Mouse (Mus musculus): Measurements from ENCODE around the gene Agap1. TPM values are rescaled to one million over a fixed set of nuclear protein-coding genes. Genes with fewer than 3 reads are reported as not detected.

The Agap1 gene
- total RNA-seq, 2 experiments from 2014 or later = 28.3 to 32.3 TPM

DNA sequence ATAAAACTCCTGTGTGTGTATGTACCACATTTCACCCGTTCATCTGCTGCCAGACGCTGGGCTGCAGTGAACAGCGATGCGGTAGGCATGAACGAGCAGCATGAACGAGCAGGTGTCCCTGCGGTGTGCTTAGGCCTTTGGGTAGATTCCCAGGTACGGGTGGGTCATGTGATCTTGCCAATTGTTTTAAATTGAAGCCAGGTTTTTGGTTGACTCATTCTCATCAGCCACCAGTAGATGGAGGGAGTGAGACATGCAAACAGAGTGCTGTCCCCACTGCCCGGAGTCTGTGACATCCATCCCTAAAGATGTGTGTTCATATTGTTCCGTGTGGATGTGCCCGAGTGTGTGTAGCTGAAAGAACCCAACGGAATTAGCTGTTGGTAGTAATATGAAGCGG, 71.2 kb downstream of the Agap1 start:
- DNase-seq = no peak
- intact Hi-C loops (cut with DNase I; ENCODE audit: low total_unique reads) = loop anchor here (2.0 to 5.0 kb wide), 3 partner anchors 56 to 291 kb away; no protein-coding TSS in a partner anchor

- DNase-seq = peak; percentile 67
- intact Hi-C loops (cut with DNase I; ENCODE audit: low total_unique reads) = loop anchor here (5.0 kb wide), 1 partner anchor 54 kb away; no protein-coding TSS in a partner anchor
Measured at GRCm38 (mm10) chr1:89528671-89529276, 74.2 kb downstream of the Agap1 start.

GRCm38 (mm10) chr1:89533702-89534101, 79.1 kb downstream of the Agap1 start:
- no peak for DNase-seq
- intact Hi-C loops (cut with DNase I; ENCODE audit: low total_unique reads) = no loop called here

GRCm38 (mm10) chr1:89535206-89535605, 80.6 kb downstream of the Agap1 start:
- DNase-seq = no peak
- intact Hi-C loops (cut with DNase I; ENCODE audit: low total_unique reads) = no loop called here

- peak; percentile 79 for DNase-seq
- intact Hi-C loops (cut with DNase I; ENCODE audit: low total_unique reads) = no loop called here
Measured at GRCm38 (mm10) chr1:89538163-89538946, 83.7 kb downstream of the Agap1 start.

DNA sequence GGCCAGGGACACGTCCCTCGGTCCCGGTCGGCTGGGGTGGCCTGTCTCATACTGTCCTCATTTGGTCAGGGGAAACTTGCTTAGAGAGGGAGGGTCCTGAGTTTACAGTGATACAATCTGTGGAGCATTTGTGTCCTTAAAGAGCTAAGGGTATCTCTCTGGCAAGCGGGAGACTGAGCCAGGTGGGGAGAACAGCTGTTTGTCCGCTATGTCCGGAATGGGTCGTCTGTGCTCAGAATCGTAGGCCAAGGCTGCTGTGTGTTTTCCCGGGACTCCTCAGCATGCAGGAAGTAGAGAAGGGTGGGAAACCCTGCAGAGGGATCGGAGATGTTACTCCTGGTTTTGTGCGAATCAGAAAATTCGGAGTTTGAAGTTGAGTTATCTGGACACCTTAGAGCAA, 84.5 kb downstream of the Agap1 start:
- DNase-seq = no peak
- intact Hi-C loops (cut with DNase I; ENCODE audit: low total_unique reads) = no loop called here

DNA sequence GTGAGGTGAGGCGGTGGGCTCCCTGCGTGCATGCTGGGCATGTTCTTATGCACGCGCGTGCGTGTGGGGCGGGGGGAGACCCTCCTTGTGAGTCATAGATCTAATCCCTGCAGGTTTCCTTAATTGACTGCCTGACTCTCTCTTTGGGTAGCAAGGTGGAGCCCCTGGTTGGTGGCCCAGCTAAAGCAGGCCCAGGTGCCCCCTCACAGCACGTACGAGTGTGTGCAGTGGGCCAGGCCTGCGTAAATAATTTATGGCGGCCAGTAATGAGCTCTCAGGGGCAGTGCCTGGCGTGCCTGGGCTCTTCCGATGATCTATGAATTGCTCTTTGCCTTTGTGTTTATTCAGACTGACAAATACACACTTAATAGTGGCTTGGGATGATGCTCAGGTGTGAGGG, 86.5 kb downstream of the Agap1 start:
- DNase-seq = no peak
- intact Hi-C loops (cut with DNase I; ENCODE audit: low total_unique reads) = no loop called here

- DNase-seq = no peak
- intact Hi-C loops (cut with DNase I; ENCODE audit: low total_unique reads) = no loop called here
Measured at GRCm38 (mm10) chr1:89542464-89542863, 87.9 kb downstream of the Agap1 start.

DNA sequence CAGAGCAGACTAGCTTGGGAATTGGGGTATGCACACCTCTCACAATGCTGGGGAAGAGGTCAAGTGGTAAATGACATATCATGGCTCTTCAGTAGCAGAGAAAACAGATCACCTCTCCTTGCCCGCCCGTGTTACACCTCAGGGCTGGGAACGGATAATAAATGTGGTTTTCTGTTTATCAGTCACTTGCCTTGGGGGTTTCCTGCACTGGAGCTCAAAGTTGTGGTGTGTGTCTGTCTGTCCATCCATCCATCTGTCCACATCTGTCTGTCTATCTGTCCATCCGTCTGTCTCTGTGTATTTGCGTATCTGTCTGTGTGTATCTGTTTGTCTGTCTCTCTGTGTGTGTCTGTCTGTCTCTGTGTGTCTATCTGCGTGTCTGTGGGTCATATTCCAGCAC, 88.7 kb downstream of the Agap1 start:
- DNase-seq = no peak
- intact Hi-C loops (cut with DNase I; ENCODE audit: low total_unique reads) = no loop called here

DNA sequence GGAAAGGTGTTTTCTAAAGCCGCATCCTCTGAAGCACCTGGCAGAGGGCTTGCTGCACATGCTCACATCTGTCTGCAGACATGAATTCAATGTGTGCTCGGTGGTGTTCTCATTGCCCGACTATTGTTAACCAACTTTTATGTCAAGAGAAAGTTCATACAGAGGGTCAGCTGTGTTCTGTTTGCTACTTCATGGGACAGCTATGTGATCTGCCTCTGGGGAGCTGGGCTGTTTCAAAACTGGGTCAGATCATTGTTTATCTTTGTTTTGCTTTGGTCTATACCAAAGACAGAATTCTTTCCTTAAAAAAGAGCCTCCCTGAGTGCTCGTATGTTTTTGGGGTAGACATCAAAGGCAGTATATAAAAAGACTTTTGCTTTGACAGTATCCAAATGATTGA, 89.5 kb downstream of the Agap1 start:
- intact Hi-C loops (cut with DNase I; ENCODE audit: low total_unique reads) = no loop called here
- DNase-seq = no peak

DNA sequence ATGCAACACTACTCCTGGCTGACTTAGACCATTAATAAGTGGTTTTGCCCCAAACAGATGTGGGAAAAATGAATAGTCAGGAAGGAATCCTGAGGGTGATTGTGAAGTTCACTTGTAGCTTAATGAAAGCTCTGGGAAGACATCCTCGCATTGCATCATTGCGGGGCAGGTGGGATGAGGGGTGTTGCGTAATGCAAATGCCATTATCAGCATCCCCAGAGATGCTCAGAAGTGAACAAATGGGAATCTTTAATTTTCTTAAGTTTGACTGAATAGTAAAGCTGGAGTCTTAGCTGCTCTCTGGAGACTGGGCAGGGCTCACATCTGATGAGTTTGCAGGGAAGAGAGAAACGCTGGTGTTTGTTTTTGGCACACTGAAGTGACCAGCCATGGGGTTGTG, 90.5 kb downstream of the Agap1 start:
- intact Hi-C loops (cut with DNase I; ENCODE audit: low total_unique reads) = no loop called here
- peak; percentile 54 for DNase-seq

- no peak for DNase-seq
- intact Hi-C loops (cut with DNase I; ENCODE audit: low total_unique reads) = no loop called here
Measured at GRCm38 (mm10) chr1:89547525-89548504, 93.2 kb downstream of the Agap1 start.

GRCm38 (mm10) chr1:89550061-89550869, 95.7 kb downstream of the Agap1 start:
- no peak for DNase-seq
- intact Hi-C loops (cut with DNase I; ENCODE audit: low total_unique reads) = no loop called here

GRCm38 (mm10) chr1:89552470-89552869, 97.9 kb downstream of the Agap1 start:
- intact Hi-C loops (cut with DNase I; ENCODE audit: low total_unique reads) = no loop called here
- no peak for DNase-seq

DNA sequence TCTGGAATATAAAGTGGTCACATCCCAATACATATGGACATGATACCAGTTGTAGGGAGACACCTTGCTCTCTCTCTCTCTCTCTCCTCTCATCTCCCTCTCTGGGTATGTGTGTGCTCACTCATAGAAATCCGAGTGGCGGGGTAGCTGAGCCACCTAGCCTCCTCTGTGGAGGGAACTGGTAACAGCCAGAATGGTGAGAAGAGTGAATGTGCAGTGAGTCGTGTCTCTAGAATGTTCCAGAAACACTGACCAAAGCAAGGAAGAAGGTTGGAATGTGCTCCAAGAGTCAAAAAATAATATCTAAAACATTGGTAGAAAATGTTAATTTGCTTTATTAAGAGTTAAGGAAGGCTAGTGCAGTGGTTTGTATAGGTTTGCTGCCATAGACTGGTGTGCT, 99.2 kb downstream of the Agap1 start:
- DNase-seq = no peak
- intact Hi-C loops (cut with DNase I; ENCODE audit: low total_unique reads) = no loop called here

- peak; percentile 55 for DNase-seq
- intact Hi-C loops (cut with DNase I; ENCODE audit: low total_unique reads) = no loop called here
Measured at GRCm38 (mm10) chr1:89554969-89555856, 100.6 kb downstream of the Agap1 start.

DNA sequence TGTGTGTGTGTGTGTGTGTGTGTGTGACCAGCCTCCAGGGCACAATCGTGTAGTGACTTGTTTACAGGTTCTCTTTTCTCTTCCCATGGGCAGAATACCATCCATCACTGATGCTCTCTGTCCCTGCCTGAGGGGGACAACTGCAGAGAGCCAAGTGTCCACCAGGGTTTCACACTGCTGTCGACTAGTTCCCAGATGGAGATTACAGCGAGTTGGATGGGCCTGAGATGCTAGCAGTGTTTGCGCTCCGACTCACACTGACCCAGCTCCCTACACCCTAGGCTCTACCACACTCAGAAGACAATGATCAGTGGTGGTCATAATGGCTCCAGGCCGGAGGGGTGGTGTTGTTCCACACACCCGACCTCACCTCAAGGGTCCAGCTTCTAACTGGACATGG, 101.4 kb downstream of the Agap1 start:
- no peak for DNase-seq
- intact Hi-C loops (cut with DNase I; ENCODE audit: low total_unique reads) = no loop called here

GRCm38 (mm10) chr1:89557401-89557800, 102.8 kb downstream of the Agap1 start:
- intact Hi-C loops (cut with DNase I; ENCODE audit: low total_unique reads) = no loop called here
- DNase-seq = no peak
